Mouse (Mus musculus): ENCODE results near the gene Cdyl2. TPM values are rescaled to one million over a fixed set of nuclear protein-coding genes. Genes with fewer than 3 reads are reported as not detected.

Cdyl2 gene
- polyA plus RNA-seq, 1 experiment from 2014 or later = 6.3 TPM

DNA sequence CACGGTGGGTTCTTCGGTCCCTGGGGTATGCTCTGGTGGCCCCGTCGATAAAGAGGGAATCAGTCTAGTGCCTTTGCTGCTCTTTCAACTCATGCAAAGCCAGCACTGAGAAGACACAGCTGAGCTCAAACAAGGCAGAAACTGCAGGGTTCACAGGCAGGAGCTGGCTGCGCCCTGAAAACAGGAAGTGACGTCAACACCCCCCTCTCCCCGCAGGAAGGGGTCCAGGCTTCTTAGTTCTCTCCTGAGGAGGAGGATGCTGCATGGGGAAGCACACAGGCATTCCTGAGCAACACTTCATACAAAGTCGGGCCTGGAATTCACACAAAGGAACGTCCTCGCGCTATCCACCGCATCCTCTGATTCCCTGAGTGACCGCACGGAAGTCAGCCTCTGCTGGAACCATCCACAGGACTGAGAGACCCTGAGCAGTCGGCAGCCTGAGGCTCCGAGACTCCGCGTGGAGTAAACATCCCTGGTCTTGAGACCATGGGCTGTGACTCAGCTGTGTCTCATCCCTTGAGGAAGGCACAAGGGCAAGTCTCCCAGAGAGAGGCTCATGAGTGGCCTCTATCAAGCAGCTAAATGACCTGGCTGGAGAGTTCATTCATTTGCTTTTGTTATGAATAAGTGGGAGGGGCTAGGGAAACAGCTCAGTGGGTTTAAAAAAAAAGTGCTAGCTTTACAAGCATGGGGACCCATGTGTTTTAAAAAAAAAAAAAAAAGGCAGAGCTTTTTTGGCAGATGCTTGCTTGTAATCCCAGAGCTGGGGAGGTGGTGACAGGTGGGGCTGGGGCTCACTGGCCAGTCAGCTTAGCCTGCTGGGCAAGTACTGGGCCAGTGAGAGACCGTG lies 144.9 kb downstream of the Cdyl2 start:
- Histone ChIP-seq H3K27ac (replicated peaks; ENCODE audit: low read depth, low read length) (no peak overlapping the region), H3K27me3 (ENCODE audit: control insufficient read depth, insufficient read depth, low read length) (no peaks in the 10 kb centered on the region)

DNA sequence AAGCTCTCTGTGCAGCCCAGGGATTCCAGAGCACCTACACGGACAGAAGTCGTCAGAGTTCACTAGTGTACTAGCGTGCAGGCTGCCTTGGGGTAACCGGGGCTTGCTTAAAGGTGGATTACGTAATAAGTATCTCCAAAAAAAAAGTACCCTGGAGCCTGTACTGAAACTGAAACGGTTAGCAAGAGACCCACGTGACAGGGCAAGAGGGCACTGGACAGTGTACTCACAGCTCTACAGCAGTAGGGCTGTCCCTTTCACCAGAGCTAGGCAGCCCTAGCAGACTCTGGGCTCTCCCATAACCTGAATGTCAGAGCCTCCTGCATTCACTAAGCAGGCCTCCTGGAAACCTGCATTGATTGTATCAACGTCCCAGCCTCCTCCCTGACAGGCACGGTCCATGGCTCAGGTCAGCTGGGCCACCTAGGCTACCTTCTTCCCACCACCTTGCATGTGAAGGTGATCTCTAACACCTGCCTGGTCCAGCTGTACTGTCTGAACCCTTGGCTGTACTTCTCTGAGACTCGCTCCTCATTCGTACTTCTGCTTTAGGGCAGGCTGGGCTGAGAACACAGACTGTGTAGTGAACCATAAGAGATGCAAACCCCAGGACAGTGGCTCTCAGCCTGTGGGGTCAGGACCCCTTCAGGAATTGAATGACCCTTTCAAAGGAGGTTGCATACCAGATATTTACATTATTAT lies 151.3 kb downstream of the Cdyl2 start:
- Histone ChIP-seq H3K27ac (replicated peaks; ENCODE audit: low read depth, low read length) (no peak overlapping the region), H3K27me3 (ENCODE audit: control insufficient read depth, insufficient read depth, low read length) (no peaks in the 10 kb centered on the region), H3K4me1 (ENCODE audit: control insufficient read depth, insufficient read depth, low read length) (no peaks in the 10 kb centered on the region), H3K4me3 (ENCODE audit: low read depth, low read length) (no peak overlapping the region), H3K36me3 (ENCODE audit: control insufficient read depth, insufficient read depth, low read length) (no peaks in the 10 kb centered on the region), H3K4me2 (ENCODE audit: low read depth, severe bottlenecking) (no peak overlapping the region), H3K9ac (ENCODE audit: low read length) (no peak overlapping the region), H3K9me3 (ENCODE audit: control insufficient read depth, low read length) (no peaks in the 10 kb centered on the region)
- 90% methylated on average over 11 of the region's 11 CpGs for WGBS
- DNase-seq (ENCODE audit: low spot score) = no peak
- no peak for ATAC-seq (ENCODE audit: insufficient number of reproducible peaks, low FRiP score, low TSS enrichment, low read depth)

More for the DNA sequence above, 144.9 kb downstream of the Cdyl2 start:
- Histone ChIP-seq H3K9ac (ENCODE audit: low read length) (no peak overlapping the region), H3K4me2 (ENCODE audit: low read depth, severe bottlenecking) (no peak overlapping the region), H3K9me3 (ENCODE audit: control insufficient read depth, low read length) (no peaks in the 10 kb centered on the region), H3K4me3 (ENCODE audit: low read depth, low read length) (no peak overlapping the region), H3K36me3 (ENCODE audit: control insufficient read depth, insufficient read depth, low read length) (no peaks in the 10 kb centered on the region), H3K4me1 (ENCODE audit: control insufficient read depth, insufficient read depth, low read length) (no peaks in the 10 kb centered on the region)
- ATAC-seq (ENCODE audit: insufficient number of reproducible peaks, low FRiP score, low TSS enrichment, low read depth) (no peak), DNase-seq (ENCODE audit: low spot score) (no peak)
- WGBS = 86% methylated on average over 19 of the region's 19 CpGs

DNA sequence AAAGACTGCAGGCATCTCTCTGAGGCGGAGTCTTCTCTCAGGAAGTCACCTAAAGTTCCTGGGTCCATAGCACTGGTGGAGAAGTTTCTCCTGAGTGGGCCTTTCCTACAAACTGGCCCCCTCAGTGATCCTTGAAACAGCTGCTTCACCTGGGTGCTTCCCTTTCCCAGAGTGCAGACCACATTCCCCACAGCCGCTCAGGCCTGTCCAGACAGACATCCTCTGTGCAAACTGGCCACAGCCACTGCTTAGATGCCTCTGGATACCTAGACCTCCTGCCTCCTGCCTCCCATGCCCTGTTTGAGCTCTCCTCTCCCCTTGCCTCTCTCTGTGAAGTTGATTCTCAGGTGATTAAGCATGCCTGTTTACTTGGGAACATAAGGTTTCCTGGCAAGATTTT lies 156.1 kb downstream of the Cdyl2 start:
- 75% methylated on average over 2 of the region's 2 CpGs for WGBS
- Histone ChIP-seq H3K27me3 (ENCODE audit: control insufficient read depth, insufficient read depth, low read length) (no peaks in the 10 kb centered on the region), H3K27ac (replicated peaks; ENCODE audit: low read depth, low read length) (no peak overlapping the region), H3K36me3 (ENCODE audit: control insufficient read depth, insufficient read depth, low read length) (no peaks in the 10 kb centered on the region), H3K9me3 (ENCODE audit: control insufficient read depth, low read length) (no peaks in the 10 kb centered on the region), H3K9ac (ENCODE audit: low read length) (no peak overlapping the region), H3K4me1 (ENCODE audit: control insufficient read depth, insufficient read depth, low read length) (no peaks in the 10 kb centered on the region), H3K4me2 (ENCODE audit: low read depth, severe bottlenecking) (no peak overlapping the region), H3K4me3 (ENCODE audit: low read depth, low read length) (no peak overlapping the region)
- no peak for DNase-seq (ENCODE audit: low spot score)
- no peak for ATAC-seq (ENCODE audit: insufficient number of reproducible peaks, low FRiP score, low TSS enrichment, low read depth)

- no peak overlapping the region for H3K4me2 ChIP-seq (ENCODE audit: low read depth, severe bottlenecking)
- 90% methylated on average over 5 of the region's 5 CpGs for WGBS
- H3K9me3 ChIP-seq (ENCODE audit: control insufficient read depth, low read length) = no peaks in the 10 kb centered on the region
- H3K4me3 ChIP-seq (ENCODE audit: low read depth, low read length) = no peak overlapping the region
- H3K4me1 ChIP-seq (ENCODE audit: control insufficient read depth, insufficient read depth, low read length) = no peaks in the 10 kb centered on the region
- no peaks in the 10 kb centered on the region for H3K36me3 ChIP-seq (ENCODE audit: control insufficient read depth, insufficient read depth, low read length)
- DNase-seq (ENCODE audit: low spot score) = no peak
- H3K27me3 ChIP-seq (ENCODE audit: control insufficient read depth, insufficient read depth, low read length) = no peaks in the 10 kb centered on the region
- no peak for ATAC-seq (ENCODE audit: insufficient number of reproducible peaks, low FRiP score, low TSS enrichment, low read depth)
- H3K27ac ChIP-seq (replicated peaks; ENCODE audit: low read depth, low read length) = no peak overlapping the region
- no peak overlapping the region for H3K9ac ChIP-seq (ENCODE audit: low read length)
These were observed 159.7 kb downstream of the Cdyl2 start for GRCm38 (mm10) chr8:116573085-116573484.

DNA sequence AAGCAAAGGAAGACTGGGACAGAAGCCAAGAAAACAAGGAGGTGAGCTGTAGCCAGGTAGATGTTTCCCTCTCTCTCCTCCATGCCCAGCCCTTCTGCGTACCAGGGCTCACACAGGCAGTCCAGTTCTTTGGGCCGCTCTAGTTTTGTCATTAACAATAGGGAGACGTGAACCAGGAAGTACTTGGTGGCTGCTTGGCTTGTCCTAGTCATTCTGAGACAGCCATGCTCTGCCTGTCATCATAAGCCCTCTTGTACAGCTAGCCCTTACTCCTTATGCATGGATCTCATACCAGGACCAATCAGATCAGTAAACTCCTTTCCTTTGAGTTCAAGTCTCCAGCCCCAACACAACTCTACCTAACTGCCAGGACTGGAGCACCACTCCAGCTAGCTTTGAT lies 180.0 kb downstream of the Cdyl2 start:
- no peaks in the 10 kb centered on the region for H3K9me3 ChIP-seq (ENCODE audit: control insufficient read depth, low read length)
- 80% methylated on average over 3 of the region's 3 CpGs for WGBS
- H3K36me3 ChIP-seq (ENCODE audit: control insufficient read depth, insufficient read depth, low read length) = no peaks in the 10 kb centered on the region
- no peak overlapping the region for H3K27ac ChIP-seq (replicated peaks; ENCODE audit: low read depth, low read length)
- no peaks in the 10 kb centered on the region for H3K27me3 ChIP-seq (ENCODE audit: control insufficient read depth, insufficient read depth, low read length)
- no peaks in the 10 kb centered on the region for H3K4me1 ChIP-seq (ENCODE audit: control insufficient read depth, insufficient read depth, low read length)
- no peak overlapping the region for H3K4me3 ChIP-seq (ENCODE audit: low read depth, low read length)
- DNase-seq (ENCODE audit: low spot score) (no peak), ATAC-seq (ENCODE audit: insufficient number of reproducible peaks, low FRiP score, low TSS enrichment, low read depth) (no peak)
- no peak overlapping the region for H3K9ac ChIP-seq (ENCODE audit: low read length)
- no peak overlapping the region for H3K4me2 ChIP-seq (ENCODE audit: low read depth, severe bottlenecking)

DNA sequence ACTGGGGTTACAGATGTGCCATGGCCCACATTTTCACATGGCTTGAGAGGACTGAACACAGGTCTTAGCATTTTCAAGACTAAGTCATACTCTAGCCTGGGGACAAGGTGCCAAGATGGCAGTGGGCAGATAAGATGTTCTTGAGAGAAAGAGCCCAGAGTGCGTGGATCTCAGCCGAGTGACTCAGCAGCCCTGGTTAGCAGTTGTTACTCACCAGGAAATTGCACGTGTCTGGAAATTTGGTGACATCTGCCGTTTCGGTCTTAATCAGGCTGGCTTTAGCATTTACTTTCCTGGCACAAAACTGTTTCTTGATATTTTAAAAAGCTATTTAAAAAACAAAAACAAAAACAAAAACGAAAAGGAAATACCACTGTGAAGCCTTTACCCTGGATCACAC lies 180.5 kb downstream of the Cdyl2 start:
- no peak overlapping the region for H3K4me2 ChIP-seq (ENCODE audit: low read depth, severe bottlenecking)
- 89% methylated on average over 6 of the region's 6 CpGs for WGBS
- DNase-seq (ENCODE audit: low spot score) = no peak

DNA sequence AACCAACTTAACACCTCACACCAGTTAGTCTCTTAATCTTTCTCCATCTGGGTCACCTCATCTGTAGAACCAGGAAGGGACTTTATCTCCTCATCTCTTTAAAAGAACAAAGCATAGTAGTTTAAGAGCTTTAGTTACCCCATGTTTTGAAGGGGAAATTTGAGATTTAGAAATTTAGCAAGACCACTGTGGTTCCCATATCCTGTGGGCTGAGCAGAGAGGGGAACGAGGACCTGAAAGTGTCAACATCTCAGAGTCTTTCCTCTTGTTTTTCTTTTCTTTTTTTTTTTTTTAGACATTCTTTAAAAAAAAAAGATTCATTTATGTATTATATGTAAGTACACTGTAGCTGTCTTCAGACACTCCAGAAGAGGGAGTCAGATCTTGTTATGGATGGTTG lies 189.4 kb downstream of the Cdyl2 start:
- Histone ChIP-seq H3K4me3 (ENCODE audit: low read depth, low read length) (no peak overlapping the region), H3K4me2 (ENCODE audit: low read depth, severe bottlenecking) (no peak overlapping the region), H3K36me3 (ENCODE audit: control insufficient read depth, insufficient read depth, low read length) (no peaks in the 10 kb centered on the region), H3K9me3 (ENCODE audit: control insufficient read depth, low read length) (no peaks in the 10 kb centered on the region), H3K27me3 (ENCODE audit: control insufficient read depth, insufficient read depth, low read length) (no peaks in the 10 kb centered on the region), H3K4me1 (ENCODE audit: control insufficient read depth, insufficient read depth, low read length) (no peaks in the 10 kb centered on the region), H3K9ac (ENCODE audit: low read length) (no peak overlapping the region), H3K27ac (replicated peaks; ENCODE audit: low read depth, low read length) (no peak overlapping the region)
- ATAC-seq (ENCODE audit: insufficient number of reproducible peaks, low FRiP score, low TSS enrichment, low read depth) = no peak
- no peak for DNase-seq (ENCODE audit: low spot score)
- WGBS = 79% methylated on average over 1 of the region's 1 CpGs

More for the DNA sequence above, 180.5 kb downstream of the Cdyl2 start:
- Histone ChIP-seq H3K27ac (replicated peaks; ENCODE audit: low read depth, low read length) (no peak overlapping the region), H3K9ac (ENCODE audit: low read length) (no peak overlapping the region), H3K4me3 (ENCODE audit: low read depth, low read length) (no peak overlapping the region), H3K36me3 (ENCODE audit: control insufficient read depth, insufficient read depth, low read length) (no peaks in the 10 kb centered on the region), H3K4me1 (ENCODE audit: control insufficient read depth, insufficient read depth, low read length) (no peaks in the 10 kb centered on the region), H3K27me3 (ENCODE audit: control insufficient read depth, insufficient read depth, low read length) (no peaks in the 10 kb centered on the region), H3K9me3 (ENCODE audit: control insufficient read depth, low read length) (no peaks in the 10 kb centered on the region)
- no peak for ATAC-seq (ENCODE audit: insufficient number of reproducible peaks, low FRiP score, low TSS enrichment, low read depth)

DNA sequence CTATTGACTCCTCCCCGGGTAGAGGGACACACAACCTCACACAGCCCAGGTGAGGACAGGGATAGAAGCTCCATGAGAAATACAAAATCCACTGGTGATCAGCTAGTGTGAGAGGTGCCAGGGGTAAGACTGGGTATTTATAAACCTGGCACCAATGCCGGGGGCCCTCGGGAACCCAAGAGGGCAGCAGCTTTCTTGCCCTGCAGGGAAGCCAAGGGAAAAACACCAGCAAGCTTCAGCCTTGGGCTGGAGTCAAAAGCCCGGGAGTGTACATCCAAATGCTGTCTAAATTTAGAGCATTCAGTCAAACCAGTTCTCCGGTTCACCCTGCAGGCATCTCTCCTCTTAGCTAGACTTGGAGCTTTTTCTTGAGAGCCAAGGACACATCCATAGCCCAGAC lies 189.9 kb downstream of the Cdyl2 start:
- Histone ChIP-seq H3K36me3 (ENCODE audit: control insufficient read depth, insufficient read depth, low read length) (no peaks in the 10 kb centered on the region), H3K9ac (ENCODE audit: low read length) (no peak overlapping the region), H3K9me3 (ENCODE audit: control insufficient read depth, low read length) (no peaks in the 10 kb centered on the region), H3K4me3 (ENCODE audit: low read depth, low read length) (no peak overlapping the region), H3K27ac (replicated peaks; ENCODE audit: low read depth, low read length) (no peak overlapping the region), H3K4me1 (ENCODE audit: control insufficient read depth, insufficient read depth, low read length) (no peaks in the 10 kb centered on the region), H3K4me2 (ENCODE audit: low read depth, severe bottlenecking) (no peak overlapping the region), H3K27me3 (ENCODE audit: control insufficient read depth, insufficient read depth, low read length) (no peaks in the 10 kb centered on the region)
- DNase-seq (ENCODE audit: low spot score) = no peak
- no peak for ATAC-seq (ENCODE audit: insufficient number of reproducible peaks, low FRiP score, low TSS enrichment, low read depth)
- WGBS = 86% methylated on average over 5 of the region's 5 CpGs

All from limb, embryonic 11.5 days (tissue).